Mouse (Mus musculus) kidney, postnatal 0 days (tissue): ENCODE measurements at regions not wholly inside any gene's neighbourhood (a gene's known extent, or its start where the extent isn't known, plus 50 kb on each side); places are given as distances from the start of the nearest gene placed in this dataset.
A peak's percentile ranks its signal among the peaks of the same experiment; 100 is the strongest.

Experiments used
- ATAC-seq: fragments of 200-750 bp; cut with Nextera tagmentation; replicated peaks from 2 replicates; pipeline ENCODE4 v1.8.0; 2017; ENCODE audit warnings: low read depth, moderate number of reproducible peaks, moderate TSS enrichment, moderate library complexity; ENCODE audit not compliant: low FRiP score
- DNase-seq: peaks from one replicate; pipeline ENCODE4 v3.0.0-alpha.2; 2016; ENCODE audit warnings: low spot score
- H3K27ac ChIP-seq: fragments of 300-500 bp; sonication (generic); 2 replicates; pipeline ENCODE4 v1.5.1; 2014; ENCODE audit warnings: mild to moderate bottlenecking
- H3K27me3 ChIP-seq: fragments of 300-500 bp; sonication (generic); 2 replicates; pipeline ENCODE4 v1.6.1; 2014; ENCODE audit warnings: low read length, mixed read lengths; ENCODE audit not compliant: insufficient read depth
- H3K36me3 ChIP-seq: fragments of 300-500 bp; sonication (generic); 2 replicates; pipeline ENCODE4 v1.6.1; 2014; ENCODE audit warnings: low read length, mixed read lengths; ENCODE audit not compliant: insufficient read depth
- H3K4me1 ChIP-seq: fragments of 300-500 bp; sonication (generic); replicated peaks from 2 replicates; pipeline ENCODE4 v1.6.1; 2014; ENCODE audit warnings: antibody characterized with exemption, low read length, mixed read lengths; ENCODE audit not compliant: insufficient read depth
- H3K4me2 ChIP-seq: fragments of 300-500 bp; sonication (generic); 2 replicates; pipeline ENCODE4 v1.6.1; 2014; ENCODE audit warnings: mild to moderate bottlenecking, low read length, moderate library complexity, mixed read lengths
- H3K4me3 ChIP-seq: fragments of 300-500 bp; sonication (generic); replicated peaks from 2 replicates; pipeline ENCODE4 v1.5.1; 2014; ENCODE audit warnings: low read depth, low read length
- H3K9ac ChIP-seq: fragments of 300-500 bp; sonication (generic); 2 replicates; pipeline ENCODE4 v1.6.1; 2014; ENCODE audit warnings: low read depth, low read length
- H3K9me3 ChIP-seq: fragments of 300-500 bp; sonication (generic); replicated peaks from 2 replicates; pipeline ENCODE4 v1.6.1; 2016; ENCODE audit warnings: low read length, inconsistent platforms, mixed read lengths
- CTCF ChIP-seq: IDR thresholded peaks from 2 replicates; pipeline ENCODE4 v1.5.1; 2016; ENCODE audit warnings: antibody characterized with exemption, low read depth, mild to moderate bottlenecking, moderate library complexity
- WGBS: fragments of 180-500 bp; shearing (Covaris S2); extraction: QIAGEN DNeasy Blood & Tissue Kit; methylation state at CpG from one replicate; pipeline ENCODE4 v1.1.7; 2014; 5-methylcytosine and 5-hydroxymethylcytosine counted together

DNA sequence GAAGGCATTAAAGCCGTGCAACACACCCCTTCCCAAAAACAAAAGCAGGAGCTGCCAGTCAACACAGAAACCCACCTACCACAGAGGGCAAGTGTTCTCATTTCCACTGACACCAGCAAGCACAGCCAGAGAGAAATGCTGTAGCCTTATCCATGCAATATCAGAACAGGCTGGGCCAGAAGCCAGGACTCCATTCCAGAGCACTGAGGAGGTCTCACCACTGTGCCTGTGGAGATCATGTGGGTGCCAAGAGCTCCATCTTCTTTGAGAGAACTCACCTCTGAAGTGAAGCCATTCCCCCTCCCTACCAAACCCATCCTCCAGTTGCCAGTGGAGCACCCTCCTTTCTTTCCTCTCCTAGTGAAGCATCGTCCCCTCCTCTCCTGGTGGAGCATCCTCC lies 270.7 kb upstream of the Hs6st1 start:
- Histone ChIP-seq H3K27ac (no peak overlapping the region), H3K36me3 (no peaks in the 10 kb centered on the region), H3K4me3 (no peak overlapping the region), H3K4me1 (no peaks in the 10 kb centered on the region), H3K4me2 (no peak overlapping the region), H3K9me3 (no peaks in the 10 kb centered on the region), H3K27me3 (no peaks in the 10 kb centered on the region), H3K9ac (no peak overlapping the region)
- WGBS: 84% methylated on average over 2 of the region's 2 CpGs
- ATAC-seq (no peak), DNase-seq (no peak)
- TF ChIP-seq CTCF: no peak

DNA sequence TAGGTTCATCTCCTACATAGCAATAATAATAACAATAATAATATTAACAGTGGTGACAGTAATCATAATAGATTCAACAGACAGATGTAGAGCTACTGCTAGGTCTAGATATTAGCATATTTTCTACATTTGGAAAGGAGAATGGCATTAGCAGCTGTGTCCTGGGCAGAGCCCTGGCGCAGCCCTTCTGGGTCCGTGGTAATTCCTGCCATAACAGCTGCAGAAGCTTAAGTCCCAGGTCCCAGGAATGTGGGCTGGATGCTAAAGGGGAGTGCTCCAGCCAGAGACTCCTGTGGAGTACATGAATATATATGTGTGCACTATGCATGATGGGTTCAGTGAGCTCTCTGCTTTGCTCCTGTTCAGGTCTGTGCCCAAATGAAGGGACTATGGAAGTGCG lies 262.7 kb upstream of the Hs6st1 start:
- H3K4me3 ChIP-seq: no peak overlapping the region
- H3K9ac ChIP-seq: no peak overlapping the region
- WGBS: 82% methylated on average over 3 of the region's 3 CpGs
- H3K4me1 ChIP-seq: no peaks in the 10 kb centered on the region
- no peaks in the 10 kb centered on the region for H3K27me3 ChIP-seq
- no peaks in the 10 kb centered on the region for H3K9me3 ChIP-seq
- no peaks in the 10 kb centered on the region for H3K36me3 ChIP-seq
- H3K4me2 ChIP-seq: no peak overlapping the region
- no peak overlapping the region for H3K27ac ChIP-seq
- DNase-seq (no peak), ATAC-seq (no peak)
- TF ChIP-seq CTCF: no peak

DNA sequence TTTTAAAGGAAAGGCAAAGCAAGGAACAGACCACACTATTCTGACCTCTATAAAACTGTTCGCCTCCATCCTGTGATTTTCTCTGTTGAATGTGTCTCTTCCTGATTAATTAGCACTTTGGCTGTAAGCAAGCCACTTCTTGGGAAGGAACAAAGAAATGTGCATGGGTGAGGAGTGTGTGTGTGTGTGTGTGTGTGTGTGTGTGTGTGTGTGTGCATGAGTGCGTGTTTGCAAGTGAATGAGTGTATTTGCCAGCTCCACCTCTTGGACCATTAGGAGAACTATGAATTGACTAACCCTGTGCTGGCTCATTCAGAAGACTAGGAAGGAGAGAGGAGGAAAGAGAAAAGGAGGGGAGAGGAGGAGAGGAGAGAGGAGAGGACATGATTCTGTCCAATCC lies 261.9 kb upstream of the Hs6st1 start:
- ATAC-seq: no peak
- Histone ChIP-seq H3K9ac (no peak overlapping the region), H3K4me3 (no peak overlapping the region), H3K4me1 (no peaks in the 10 kb centered on the region), H3K27ac (no peak overlapping the region), H3K9me3 (no peaks in the 10 kb centered on the region), H3K27me3 (no peaks in the 10 kb centered on the region), H3K36me3 (no peaks in the 10 kb centered on the region), H3K4me2 (no peak overlapping the region)
- TF ChIP-seq CTCF: no peak
- WGBS: 32% methylated on average over 2 of the region's 2 CpGs
- peak; percentile 34 for DNase-seq

DNA sequence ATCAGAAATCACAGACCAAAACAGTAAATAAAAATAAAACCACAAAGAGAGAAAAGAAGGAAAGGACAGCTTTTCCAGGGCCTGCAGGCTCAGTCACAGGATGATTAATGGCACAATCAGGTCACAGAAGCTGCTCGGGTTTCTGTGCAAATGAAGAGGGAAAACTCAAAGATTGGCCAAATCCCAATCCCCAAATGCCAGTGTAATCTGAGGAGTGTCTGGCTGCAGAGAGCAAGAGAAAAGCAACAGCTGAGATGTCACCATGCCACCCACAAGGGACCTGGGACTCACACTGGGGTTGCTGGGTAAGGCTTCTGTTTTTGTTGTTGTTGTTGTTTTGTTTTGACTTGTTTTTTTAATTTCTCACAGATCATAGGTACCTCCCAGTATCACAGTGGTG lies 261.5 kb upstream of the Hs6st1 start:
- ATAC-seq (no peak), DNase-seq (peak; percentile 55)
- TF ChIP-seq CTCF: no peak
- Histone ChIP-seq H3K4me3 (no peak overlapping the region), H3K4me1 (no peaks in the 10 kb centered on the region), H3K27ac (no peak overlapping the region), H3K27me3 (no peaks in the 10 kb centered on the region), H3K36me3 (no peaks in the 10 kb centered on the region), H3K9me3 (no peaks in the 10 kb centered on the region), H3K4me2 (no peak overlapping the region), H3K9ac (no peak overlapping the region)
- WGBS: 0% methylated on average over 1 of the region's 1 CpGs

DNA sequence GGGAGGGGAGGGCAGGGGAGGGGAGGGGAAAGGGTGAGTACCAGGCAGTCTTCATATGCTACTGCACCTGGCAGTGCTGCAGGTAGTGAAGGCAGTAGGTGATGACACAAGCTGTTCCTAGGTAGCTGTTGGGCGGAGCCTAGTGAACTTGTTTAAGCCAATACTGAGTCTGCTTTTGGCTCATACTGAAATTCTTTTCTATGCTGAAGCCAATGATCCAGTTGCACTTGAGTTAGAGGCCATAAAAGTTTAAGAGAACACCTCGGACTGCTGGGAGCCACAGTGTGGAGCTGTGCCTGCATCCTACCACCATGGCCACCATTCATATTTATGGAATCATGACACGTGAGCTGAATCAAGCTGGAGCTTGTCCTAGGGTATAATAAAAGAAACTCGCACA lies 259.3 kb upstream of the Hs6st1 start:
- no peaks in the 10 kb centered on the region for H3K4me1 ChIP-seq
- WGBS: 76% methylated on average over 4 of the region's 4 CpGs
- H3K27me3 ChIP-seq: no peaks in the 10 kb centered on the region
- ATAC-seq (no peak), DNase-seq (no peak)
- H3K27ac ChIP-seq: no peak overlapping the region
- H3K4me2 ChIP-seq: no peak overlapping the region
- no peak overlapping the region for H3K9ac ChIP-seq
- no peak overlapping the region for H3K4me3 ChIP-seq
- TF ChIP-seq CTCF: 0 out of 2 replicates have a peak, but pooled peaks have one; percentile 15
- H3K9me3 ChIP-seq: no peaks in the 10 kb centered on the region
- H3K36me3 ChIP-seq: no peaks in the 10 kb centered on the region

GRCm38 (mm10) chr1:35809341-35809740 lies 258.9 kb upstream of the Hs6st1 start:
- no peaks in the 10 kb centered on the region for H3K9me3 ChIP-seq
- no peak overlapping the region for H3K4me2 ChIP-seq
- ATAC-seq (no peak), DNase-seq (no peak)
- H3K27me3 ChIP-seq: no peaks in the 10 kb centered on the region
- TF ChIP-seq CTCF: no peak
- H3K27ac ChIP-seq: no peak overlapping the region
- H3K4me1 ChIP-seq: no peaks in the 10 kb centered on the region
- no peak overlapping the region for H3K4me3 ChIP-seq
- H3K9ac ChIP-seq: no peak overlapping the region
- H3K36me3 ChIP-seq: no peaks in the 10 kb centered on the region
- 78% methylated on average over 1 of the region's 1 CpGs for WGBS

- no peaks in the 10 kb centered on the region for H3K9me3 ChIP-seq
- no peak overlapping the region for H3K4me3 ChIP-seq
- H3K36me3 ChIP-seq: no peaks in the 10 kb centered on the region
- whole genome bisulfite sequencing: 70% methylated on average over 8 of the region's 8 CpGs
- no peak overlapping the region for H3K4me2 ChIP-seq
- DNase-seq (no peak), ATAC-seq (no peak)
- no peak overlapping the region for H3K9ac ChIP-seq
- no peaks in the 10 kb centered on the region for H3K27me3 ChIP-seq
- no peak for TF ChIP-seq CTCF
- H3K27ac ChIP-seq: no peak overlapping the region
- H3K4me1 ChIP-seq: no peaks in the 10 kb centered on the region
Observed at GRCm38 (mm10) chr1:35810571-35811342, 257.4 kb upstream of the Hs6st1 start.
